Mouse (Mus musculus) ovary, postnatal 14 days (tissue): ENCODE results near the gene Pzp.

ENCODE experiments used
- DNase-seq: peaks from one replicate; pipeline ENCODE4 v3.0.0; 2022; ENCODE audit warnings: low spot score

Pzp gene

GRCm38 (mm10) chr6:128479463-128480454 is 46.8 kb downstream of the Pzp start:
- peak; percentile 99 for DNase-seq

- no peak for DNase-seq
Observed at GRCm38 (mm10) chr6:128477495-128477894, 49.0 kb downstream of the Pzp start.

GRCm38 (mm10) chr6:128474112-128474511 is 52.4 kb downstream of the Pzp start:
- DNase-seq, result no peak

- DNase-seq, result peak; percentile 63
Observed at GRCm38 (mm10) chr6:128469451-128469850, 57.1 kb downstream of the Pzp start.

- no peak for DNase-seq
Observed at GRCm38 (mm10) chr6:128467298-128467697, 59.2 kb downstream of the Pzp start.

GRCm38 (mm10) chr6:128466563-128466962 is 60.0 kb downstream of the Pzp start:
- DNase-seq, result no peak

- no peak for DNase-seq
Observed at GRCm38 (mm10) chr6:128466043-128466442, 60.5 kb downstream of the Pzp start.

GRCm38 (mm10) chr6:128464996-128465395 is 61.5 kb downstream of the Pzp start:
- no peak for DNase-seq

- DNase-seq, result no peak
Observed at GRCm38 (mm10) chr6:128461606-128462005, 64.9 kb downstream of the Pzp start.

- no peak for DNase-seq
Observed at GRCm38 (mm10) chr6:128460729-128461503, 65.6 kb downstream of the Pzp start.

- no peak for DNase-seq
Observed at GRCm38 (mm10) chr6:128460321-128460720, 66.2 kb downstream of the Pzp start.

- no peak for DNase-seq
Observed at GRCm38 (mm10) chr6:128457186-128457585, 69.3 kb downstream of the Pzp start.

GRCm38 (mm10) chr6:128455835-128456605 is 70.5 kb downstream of the Pzp start:
- no peak for DNase-seq

GRCm38 (mm10) chr6:128447063-128447462 is 79.5 kb downstream of the Pzp start:
- no peak for DNase-seq

- DNase-seq, result peak; percentile 54
Observed at GRCm38 (mm10) chr6:128445761-128446535, 80.6 kb downstream of the Pzp start.

- no peak for DNase-seq
Observed at GRCm38 (mm10) chr6:128440238-128440637, 86.3 kb downstream of the Pzp start.

- no peak for DNase-seq
Observed at GRCm38 (mm10) chr6:128438871-128439341, 87.6 kb downstream of the Pzp start.

GRCm38 (mm10) chr6:128438317-128438870 is 88.1 kb downstream of the Pzp start, which contains the start of gene Fkbp4:
Fkbp4 (minus strand) TSS chr6:128438677.
- peak; percentile 88 for DNase-seq

GRCm38 (mm10) chr6:128437731-128438316 is 88.7 kb downstream of the Pzp start:
- DNase-seq, result peak; percentile 61

- DNase-seq, result no peak
Observed at GRCm38 (mm10) chr6:128437288-128437687, 89.2 kb downstream of the Pzp start.
